In the genomic region with DNA sequence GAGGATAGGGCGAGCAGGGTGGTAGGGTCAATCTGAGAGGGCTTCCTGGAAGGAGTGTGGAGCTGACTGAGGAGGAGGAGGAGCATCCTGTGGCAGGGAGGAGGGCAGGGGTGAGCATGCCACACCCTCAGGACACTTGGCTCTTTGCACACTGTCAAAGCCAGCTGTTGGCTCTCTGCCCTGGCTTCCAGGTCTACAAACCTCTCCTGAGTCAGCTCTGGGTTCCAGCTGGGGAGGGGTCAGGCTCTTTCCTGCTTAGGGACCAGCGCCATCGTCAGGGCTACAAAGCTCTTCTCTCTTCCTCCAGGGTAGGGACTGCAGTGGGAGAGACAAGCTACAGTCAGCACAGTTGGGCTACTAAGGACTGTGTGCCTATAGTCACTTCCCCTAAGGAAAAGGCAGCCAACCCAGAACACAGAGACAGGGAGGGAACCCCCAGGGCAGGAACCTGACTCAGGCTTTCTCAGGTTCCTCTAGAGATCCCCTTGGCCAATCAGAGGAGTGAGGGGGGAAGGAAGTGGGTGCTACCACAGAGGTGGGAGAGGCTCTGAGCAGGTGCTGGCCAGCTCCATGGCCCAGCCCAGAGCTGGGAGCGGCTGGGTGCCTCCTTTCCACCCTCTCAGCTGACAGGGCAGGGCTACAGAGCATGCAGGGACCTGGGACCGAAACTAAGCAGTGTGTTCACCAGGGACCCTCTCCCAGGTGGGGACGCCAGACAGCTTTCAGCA, we compare ENCODE assay signal across 8 mouse cellular contexts. TPM values are rescaled to one million over a fixed set of nuclear protein-coding genes. Genes with fewer than 3 reads are reported as not detected.
DNase-seq lines count a peak whose midpoint lies in the region; ATAC-seq and TF ChIP-seq lines count a peak whose summit lies in the region.

No protein-coding gene starts in this region.

- POLR2A ChIA-PET in Patski (lab: Charles Lee) = interaction anchor here (1.0 kb wide), 1 partner anchor 145 kb away, joined by 4 read pairs; no protein-coding TSS in a partner anchor

- no peak for ATAC-seq in hindbrain, embryonic 16.5 days
- ATAC-seq in Patski = peak; percentile 35
- ATAC-seq in stomach, embryonic 14.5 days (ENCODE audit: insufficient number of reproducible peaks, insufficient read depth, low FRiP score, low read depth) = peak; percentile 71
- ATAC-seq in midbrain, embryonic 16.5 days = no peak
- ATAC-seq in midbrain, embryonic 13.5 days = no peak

- peak overlapping the region; percentile 0; the same call in 1 of the 2 replicates for H3K27ac ChIP-seq in hindbrain, embryonic 10.5 days
- no peak overlapping the region for H3K27ac ChIP-seq in hindbrain, embryonic 16.5 days (ENCODE audit: low read depth, low read length)
- H3K27ac ChIP-seq in stomach, embryonic 14.5 days (ENCODE audit: low read length) = peak overlapping the region; percentile 52; the same call in 1 of the 2 replicates
- no peak overlapping the region for H3K27ac ChIP-seq in midbrain, embryonic 16.5 days (ENCODE audit: low read length)
- no peak overlapping the region for H3K27ac ChIP-seq in midbrain, embryonic 13.5 days

- DNase-seq in hindbrain, embryonic 10.5 days (ENCODE audit: low spot score) = no peak
- no peak for DNase-seq in Patski (ENCODE audit: low read depth, low spot score)
- DNase-seq in kidney, postnatal 10 days = peak; percentile 56
- no peak for DNase-seq in right cerebral cortex, postnatal 36 days (ENCODE audit: low spot score in 2 of 2)

- CTCF ChIA-PET in Patski (lab: Charles Lee) = interaction anchor here (1.0 kb wide), 1 partner anchor 145 kb away, joined by 6 read pairs; no protein-coding TSS in a partner anchor

- no peak overlapping the region for H3K9ac ChIP-seq in hindbrain, embryonic 16.5 days (ENCODE audit: low read depth, low read length)
- H3K9ac ChIP-seq in stomach, embryonic 14.5 days (replicated peaks; ENCODE audit: low read depth, low read length) = no peak overlapping the region
- H3K9ac ChIP-seq in midbrain, embryonic 16.5 days (ENCODE audit: low read depth, low read length) = no peak overlapping the region
- H3K9ac ChIP-seq in midbrain, embryonic 13.5 days (replicated peaks) = no peak overlapping the region

- WGBS in hindbrain, embryonic 10.5 days = 58% methylated on average over 6 of the region's 6 CpGs
- 68% methylated on average over 6 of the region's 6 CpGs for WGBS in hindbrain, embryonic 16.5 days
- 52% methylated on average over 6 of the region's 6 CpGs for WGBS in stomach, embryonic 14.5 days
- WGBS in midbrain, embryonic 16.5 days = 63% methylated on average over 6 of the region's 6 CpGs
- WGBS in midbrain, embryonic 13.5 days = 54% methylated on average over 6 of the region's 6 CpGs

- H3K9me3 ChIP-seq in hindbrain, embryonic 10.5 days = no peaks in the 10 kb centered on the region
- H3K9me3 ChIP-seq in hindbrain, embryonic 16.5 days (ENCODE audit: control insufficient read depth, low read length) = no peaks in the 10 kb centered on the region
- no peaks in the 10 kb centered on the region for H3K9me3 ChIP-seq in stomach, embryonic 14.5 days (ENCODE audit: control insufficient read depth, low read depth, low read length)
- H3K9me3 ChIP-seq in midbrain, embryonic 16.5 days (replicated peaks; ENCODE audit: control insufficient read depth, low read length, poor library complexity, severe bottlenecking) = no peaks in the 10 kb centered on the region
- H3K9me3 ChIP-seq in midbrain, embryonic 13.5 days = no peaks in the 10 kb centered on the region

- no peaks in the 10 kb centered on the region for H3K27me3 ChIP-seq in hindbrain, embryonic 10.5 days (ENCODE audit: insufficient read depth, poor library complexity, severe bottlenecking)
- no peaks in the 10 kb centered on the region for H3K27me3 ChIP-seq in hindbrain, embryonic 16.5 days (replicated peaks; ENCODE audit: control insufficient read depth, insufficient read depth, low read length)
- no peaks in the 10 kb centered on the region for H3K27me3 ChIP-seq in Patski
- no peaks in the 10 kb centered on the region for H3K27me3 ChIP-seq in stomach, embryonic 14.5 days (ENCODE audit: control insufficient read depth, insufficient read depth, low read length)
- H3K27me3 ChIP-seq in midbrain, embryonic 16.5 days (ENCODE audit: control insufficient read depth, insufficient read depth, low read depth, low read length) = no peaks in the 10 kb centered on the region
- H3K27me3 ChIP-seq in midbrain, embryonic 13.5 days = no peaks in the 10 kb centered on the region

- H3K4me1 ChIP-seq in hindbrain, embryonic 10.5 days (replicated peaks) = peaks cover 12% of the 10 kb centered on the region
- peaks cover 3% of the 10 kb centered on the region; the same call in 1 of the 2 replicates for H3K4me1 ChIP-seq in hindbrain, embryonic 16.5 days (ENCODE audit: control insufficient read depth, insufficient read depth, low read depth, low read length)
- peaks cover 6% of the 10 kb centered on the region for H3K4me1 ChIP-seq in stomach, embryonic 14.5 days (ENCODE audit: control insufficient read depth, insufficient read depth, low read length)
- H3K4me1 ChIP-seq in midbrain, embryonic 16.5 days (ENCODE audit: control insufficient read depth, insufficient read depth, low read length) = 0 out of 2 replicates have a peak, but pooled peaks cover 1% of the 10 kb centered on the region
- peaks cover 4% of the 10 kb centered on the region for H3K4me1 ChIP-seq in midbrain, embryonic 13.5 days (replicated peaks)

- H3K4me2 ChIP-seq in hindbrain, embryonic 16.5 days (ENCODE audit: low read length) = no peak overlapping the region
- no peak overlapping the region for H3K4me2 ChIP-seq in stomach, embryonic 14.5 days (replicated peaks; ENCODE audit: low read depth, low read length)
- no peak overlapping the region for H3K4me2 ChIP-seq in midbrain, embryonic 16.5 days (ENCODE audit: low read length)
- no peak overlapping the region for H3K4me2 ChIP-seq in midbrain, embryonic 13.5 days (replicated peaks)

- in situ Hi-C loops in Patski (cut with MboI; ENCODE audit: low pct_unique_long_range_greater_than_20kb) = no loop called here

- H3K4me3 ChIP-seq in hindbrain, embryonic 10.5 days = no peak overlapping the region
- no peak overlapping the region for H3K4me3 ChIP-seq in hindbrain, embryonic 16.5 days (ENCODE audit: low read length)
- no peak overlapping the region for H3K4me3 ChIP-seq in stomach, embryonic 14.5 days (ENCODE audit: low read depth, low read length)
- no peak overlapping the region for H3K4me3 ChIP-seq in midbrain, embryonic 16.5 days (ENCODE audit: low read depth, low read length)
- no peak overlapping the region for H3K4me3 ChIP-seq in midbrain, embryonic 13.5 days (replicated peaks)

- no peak for TF ChIP-seq CTCF in Patski (IDR thresholded peaks at IDR 0.05)

- H3K36me3 ChIP-seq in hindbrain, embryonic 10.5 days = no peaks in the 10 kb centered on the region
- no peaks in the 10 kb centered on the region for H3K36me3 ChIP-seq in hindbrain, embryonic 16.5 days (ENCODE audit: control insufficient read depth, insufficient read depth, low read length)
- no peaks in the 10 kb centered on the region for H3K36me3 ChIP-seq in stomach, embryonic 14.5 days (ENCODE audit: control insufficient read depth, insufficient read depth, low read length)
- no peaks in the 10 kb centered on the region for H3K36me3 ChIP-seq in midbrain, embryonic 16.5 days (ENCODE audit: control insufficient read depth, insufficient read depth, low read length)
- no peaks in the 10 kb centered on the region for H3K36me3 ChIP-seq in midbrain, embryonic 13.5 days

RNA-seq across cellular contexts. Expression of a gene that starts 24.8 kb away (rescaled TPM):
- 0.35 and 0.58 TPM in 2 replicates for polyA plus RNA-seq in hindbrain, embryonic 10.5 days (2016; fragmentation: Nextera tagmentation; extraction: Ambion mirVana)
- 0.26 and 0.41 TPM in 2 replicates for polyA plus RNA-seq in hindbrain, embryonic 16.5 days (2015; fragmentation: Nextera tagmentation; extraction: Ambion mirVana)
- polyA plus RNA-seq in Patski (2021) = 3.1 TPM
- polyA plus RNA-seq in stomach, embryonic 14.5 days (2014; fragmentation: Nextera tagmentation; extraction: Ambion mirVana) = 1.4 and 1.8 TPM in 2 replicates
- polyA plus RNA-seq in midbrain, embryonic 16.5 days (2015; fragmentation: Nextera tagmentation; extraction: Ambion mirVana) = 0.20 and 0.31 TPM in 2 replicates
- 0.10 and 0.16 TPM in 2 replicates for polyA plus RNA-seq in midbrain, embryonic 13.5 days (2015; fragmentation: Nextera tagmentation; extraction: Ambion mirVana)

Comparison
In these comparisons a context has a peak if more than half of its experiments do, and no peak if none do; other contexts are left out.
1. H3K27ac ChIP-seq: peak in hindbrain, embryonic 10.5 days (single experiment) and stomach, embryonic 14.5 days (single experiment); none in hindbrain, embryonic 16.5 days (single experiment), midbrain, embryonic 16.5 days (single experiment) and midbrain, embryonic 13.5 days (single experiment).
2. ATAC-seq: peak in Patski (single experiment) and stomach, embryonic 14.5 days (single experiment); none in hindbrain, embryonic 16.5 days (single experiment), midbrain, embryonic 16.5 days (single experiment) and midbrain, embryonic 13.5 days (single experiment).